Mouse (Mus musculus): Measurements from ENCODE around the gene Ccl27a. TPM values are rescaled to one million over a fixed set of nuclear protein-coding genes. Genes with fewer than 3 reads are reported as not detected.

Gene Ccl27a
- polyA plus RNA-seq, 1 experiment from 2014 or later = 281 TPM

DNA sequence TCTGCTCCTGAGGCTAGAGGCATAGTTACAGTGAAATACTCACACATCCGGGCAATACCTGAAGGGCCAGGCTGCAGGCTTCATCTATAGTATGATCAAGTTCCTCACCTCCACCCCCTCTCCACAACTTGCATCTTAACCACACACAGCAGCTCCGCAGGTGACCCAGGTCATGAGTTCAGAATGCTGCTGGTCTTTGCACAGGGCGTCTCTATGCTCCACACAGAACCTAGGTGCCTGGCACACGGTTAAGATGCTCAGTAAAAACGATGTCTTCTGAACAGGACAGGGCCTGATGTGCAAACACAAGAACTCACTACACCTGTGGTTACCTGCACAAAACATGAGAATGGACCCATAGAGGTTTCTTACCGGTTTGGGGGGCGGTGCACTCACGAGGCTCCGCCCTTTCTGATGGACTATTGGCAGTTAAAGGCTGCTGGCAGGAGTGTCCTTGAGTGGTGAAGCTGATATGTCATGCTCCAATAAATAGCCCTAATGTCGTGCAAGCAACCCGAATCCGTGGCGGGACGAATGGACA, 19.2 kb downstream of the Ccl27a start, which contains the start of gene Galt:
Gene Galt (plus strand): TSS at position 432 of the 541 bp plus-strand sequence.
- Histone ChIP-seq H3K4me3 (replicated peaks) (peak within 1 kb of the TSS; percentile 78), H3K4me2 (peak within 1 kb of the TSS; percentile 95), H3K9ac (replicated peaks) (peak within 1 kb of the TSS; percentile 84), H3K27me3 (replicated peaks) (no peaks in the 10 kb centered on the region), H3K36me3 (peaks cover 7% of the 10 kb centered on the region; the same call in 1 of the 2 replicates), H3K4me1 (peaks cover 22% of the 10 kb centered on the region), H3K9me3 (replicated peaks) (no peaks in the 10 kb centered on the region), H3K27ac (replicated peaks) (peak within 1 kb of the TSS; percentile 87)
- WGBS = 13% methylated on average over 14 of the region's 14 CpGs
- peak; percentile 79 for ATAC-seq (ENCODE audit: low FRiP score)

DNA sequence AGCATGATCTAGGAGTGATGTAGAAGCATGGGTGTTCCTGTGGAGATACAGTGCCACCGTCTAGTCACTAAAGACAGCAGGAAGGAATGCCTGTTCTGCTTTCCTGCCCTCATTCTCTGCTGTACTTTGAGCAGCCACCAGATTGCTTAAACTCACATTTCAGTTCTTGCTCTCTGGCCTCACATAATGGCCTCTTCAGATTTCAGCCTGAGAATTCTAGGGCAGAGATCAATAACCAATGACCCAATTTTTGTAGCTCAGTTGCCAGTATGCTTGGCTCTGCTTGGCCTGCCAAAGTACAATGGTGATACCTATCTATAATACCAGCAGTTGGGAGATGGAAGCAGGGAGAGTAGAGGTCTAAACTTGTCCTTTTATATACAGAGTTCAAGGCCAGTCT, 29.0 kb downstream of the Ccl27a start:
- H3K4me3 ChIP-seq (replicated peaks) = no peak overlapping the region
- ATAC-seq (ENCODE audit: low FRiP score) = no peak

DNA sequence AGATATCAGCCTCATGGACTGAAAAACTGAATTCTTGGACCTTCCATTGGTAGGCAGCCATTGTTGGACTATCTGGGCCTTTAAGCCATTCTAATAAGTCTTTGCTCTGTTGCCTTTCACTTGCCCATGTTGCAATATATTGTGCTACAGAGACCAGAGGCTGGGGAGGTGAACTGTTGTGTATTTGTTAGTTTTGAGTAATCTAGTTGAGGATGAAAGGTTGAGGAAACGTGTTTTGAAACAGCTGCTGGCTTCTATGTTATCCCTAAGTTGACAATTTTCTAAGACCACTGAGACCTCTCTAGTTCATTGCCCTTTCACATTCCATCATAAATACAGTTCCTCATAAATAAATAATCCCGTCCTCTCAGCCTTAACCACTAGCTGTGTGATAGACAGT, 29.9 kb downstream of the Ccl27a start:
- WGBS = 74% methylated on average over 2 of the region's 2 CpGs
- H3K4me1 ChIP-seq = peaks cover 20% of the 10 kb centered on the region
- H3K9me3 ChIP-seq (replicated peaks) = no peaks in the 10 kb centered on the region
- peaks cover 3% of the 10 kb centered on the region; the same call in 1 of the 2 replicates for H3K27me3 ChIP-seq (replicated peaks)
- H3K9ac ChIP-seq (replicated peaks) = no peak overlapping the region
- no peak for ATAC-seq (ENCODE audit: low FRiP score)
- no peak overlapping the region for H3K4me3 ChIP-seq (replicated peaks)
- H3K27ac ChIP-seq (replicated peaks) = no peak overlapping the region
- no peaks in the 10 kb centered on the region for H3K36me3 ChIP-seq
- no peak overlapping the region for H3K4me2 ChIP-seq

More for the DNA sequence above, 29.0 kb downstream of the Ccl27a start:
- Histone ChIP-seq H3K36me3 (no peaks in the 10 kb centered on the region), H3K4me1 (peaks cover 11% of the 10 kb centered on the region), H3K9ac (replicated peaks) (no peak overlapping the region), H3K27ac (replicated peaks) (no peak overlapping the region), H3K4me2 (no peak overlapping the region), H3K9me3 (replicated peaks) (no peaks in the 10 kb centered on the region), H3K27me3 (replicated peaks) (peaks cover 3% of the 10 kb centered on the region; the same call in 1 of the 2 replicates)
- 81% methylated on average over 1 of the region's 1 CpGs for WGBS

DNA sequence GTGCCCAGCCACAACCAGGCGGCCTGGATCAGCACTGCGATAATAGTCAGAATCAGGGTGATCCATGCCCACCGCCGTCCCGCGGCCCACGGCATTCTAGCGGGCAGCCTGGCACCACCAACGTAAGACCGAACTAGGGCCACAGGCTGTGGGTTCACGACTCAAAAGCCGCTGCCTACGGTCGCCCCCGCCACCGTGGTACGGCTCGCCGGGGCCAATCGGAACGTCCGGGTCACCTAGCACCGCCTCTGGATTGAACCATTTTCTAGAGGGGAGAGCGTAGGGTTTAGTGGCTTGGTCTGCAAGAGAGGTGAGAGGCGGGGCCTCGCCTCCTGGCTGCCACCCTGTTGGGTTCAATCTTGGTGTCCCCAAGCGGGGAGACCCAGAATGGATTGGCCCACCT, 32.9 kb downstream of the Ccl27a start:
- WGBS = 0% methylated on average over 27 of the region's 27 CpGs
- peak overlapping the region; percentile 77 for H3K4me3 ChIP-seq (replicated peaks)
- peaks cover 21% of the 10 kb centered on the region for H3K4me1 ChIP-seq
- H3K9me3 ChIP-seq (replicated peaks) = no peaks in the 10 kb centered on the region
- H3K4me2 ChIP-seq = peak overlapping the region; percentile 86
- H3K27me3 ChIP-seq (replicated peaks) = peaks cover 3% of the 10 kb centered on the region; the same call in 1 of the 2 replicates
- peak; percentile 97 for ATAC-seq (ENCODE audit: low FRiP score)
- peaks cover 9% of the 10 kb centered on the region for H3K36me3 ChIP-seq
- peak overlapping the region; percentile 86 for H3K27ac ChIP-seq (replicated peaks)
- peak overlapping the region; percentile 67 for H3K9ac ChIP-seq (replicated peaks)

DNA sequence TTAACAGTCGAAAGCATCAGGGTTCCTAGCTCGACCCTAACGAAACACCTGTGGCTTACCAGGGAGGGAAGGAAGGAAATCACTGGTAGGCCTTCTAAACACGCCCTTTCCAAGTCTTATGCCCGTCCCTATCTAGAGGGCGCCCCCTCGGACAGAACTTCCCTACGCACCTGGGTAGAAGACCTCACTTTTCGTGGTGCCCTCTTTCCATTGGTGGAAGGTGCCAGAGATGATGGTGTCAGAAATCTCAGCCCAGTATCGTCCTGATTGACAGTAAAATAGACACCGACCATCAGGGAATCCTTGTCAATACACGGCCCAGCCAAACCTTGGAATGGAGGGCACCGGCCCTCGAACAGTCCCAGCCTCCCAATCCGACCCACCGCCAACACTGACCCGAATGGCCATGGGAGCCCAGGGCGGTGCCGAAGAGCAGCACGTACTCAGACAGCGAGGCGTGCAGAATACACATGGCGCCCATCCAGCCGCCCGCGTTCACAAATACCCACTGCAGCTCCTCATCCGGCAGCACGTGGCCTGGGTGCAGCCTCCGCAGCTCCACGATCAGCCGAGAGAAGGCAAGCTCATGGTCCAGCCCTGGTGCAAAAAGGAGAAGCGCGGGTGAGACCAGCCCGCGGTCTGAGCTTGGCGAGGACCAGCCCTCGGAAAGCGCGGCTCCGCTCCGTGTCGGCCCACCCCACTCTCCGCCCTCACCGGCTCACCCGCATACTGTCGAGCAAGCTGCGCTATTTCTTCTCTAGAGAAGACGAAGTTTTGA, 33.5 kb downstream of the Ccl27a start:
- H3K9ac ChIP-seq (replicated peaks) = peak overlapping the region; percentile 67
- peak overlapping the region; percentile 86 for H3K27ac ChIP-seq (replicated peaks)
- H3K4me1 ChIP-seq = peaks cover 21% of the 10 kb centered on the region
- peak overlapping the region; percentile 77 for H3K4me3 ChIP-seq (replicated peaks)
- under 1% methylated on average over 44 of the region's 48 CpGs for WGBS
- H3K9me3 ChIP-seq (replicated peaks) = no peaks in the 10 kb centered on the region
- H3K4me2 ChIP-seq = peak overlapping the region; percentile 86
- peaks cover 9% of the 10 kb centered on the region for H3K36me3 ChIP-seq
- ATAC-seq (ENCODE audit: low FRiP score) = peak; percentile 82
- peaks cover 3% of the 10 kb centered on the region; the same call in 1 of the 2 replicates for H3K27me3 ChIP-seq (replicated peaks)

DNA sequence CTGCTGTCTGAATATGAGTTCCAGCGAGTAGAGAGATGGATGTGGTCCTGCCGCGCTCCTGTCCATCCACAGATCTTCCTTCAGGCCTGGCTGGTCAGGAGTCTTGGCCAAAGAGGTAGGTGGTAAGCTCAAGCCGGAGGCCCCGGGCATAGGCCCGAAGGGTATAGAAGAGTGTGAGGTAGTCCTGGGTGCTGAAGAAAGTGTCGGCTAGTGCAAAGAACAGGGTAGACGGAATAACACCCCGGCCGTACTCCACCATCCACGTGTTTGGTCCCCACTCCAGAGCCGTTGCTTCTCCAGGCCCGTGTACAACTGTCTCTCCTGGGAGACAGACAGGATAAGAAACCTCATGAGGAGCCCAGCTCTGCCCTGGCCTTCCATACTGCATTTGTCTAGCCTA, 34.8 kb downstream of the Ccl27a start:
- Histone ChIP-seq H3K4me2 (peak overlapping the region; percentile 86; the same call in 1 of the 2 replicates), H3K4me3 (replicated peaks) (no peak overlapping the region), H3K9ac (replicated peaks) (no peak overlapping the region), H3K9me3 (replicated peaks) (no peaks in the 10 kb centered on the region), H3K27ac (replicated peaks) (no peak overlapping the region), H3K36me3 (peaks cover 9% of the 10 kb centered on the region), H3K27me3 (replicated peaks) (no peaks in the 10 kb centered on the region), H3K4me1 (peaks cover 21% of the 10 kb centered on the region)
- 96% methylated on average over 13 of the region's 13 CpGs for WGBS
- no peak for ATAC-seq (ENCODE audit: low FRiP score)

DNA sequence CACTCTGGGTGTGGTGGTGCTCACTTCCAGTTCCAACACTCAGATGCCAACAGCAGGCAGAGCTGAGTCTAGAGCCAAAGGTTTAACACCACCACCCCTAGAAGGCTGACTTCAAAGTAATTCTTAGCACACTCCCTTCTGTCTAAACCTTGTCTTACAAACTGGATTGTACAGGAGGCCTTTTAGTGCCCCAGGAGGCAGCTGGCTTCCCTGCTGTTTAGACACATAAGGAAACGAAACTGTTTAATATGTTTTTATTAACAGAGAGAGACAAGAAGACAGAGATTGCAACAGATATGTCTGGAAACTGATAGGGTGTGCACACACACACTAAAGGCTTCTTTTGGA, 35.8 kb downstream of the Ccl27a start:
- no peak for ATAC-seq (ENCODE audit: low FRiP score)
- Histone ChIP-seq H3K9ac (replicated peaks) (no peak overlapping the region), H3K4me1 (peaks cover 21% of the 10 kb centered on the region), H3K27me3 (replicated peaks) (peaks cover 8% of the 10 kb centered on the region), H3K9me3 (replicated peaks) (no peaks in the 10 kb centered on the region), H3K4me2 (no peak overlapping the region), H3K36me3 (peaks cover 9% of the 10 kb centered on the region), H3K4me3 (replicated peaks) (no peak overlapping the region), H3K27ac (replicated peaks) (no peak overlapping the region)
- WGBS = 52% methylated on average over 1 of the region's 1 CpGs

DNA sequence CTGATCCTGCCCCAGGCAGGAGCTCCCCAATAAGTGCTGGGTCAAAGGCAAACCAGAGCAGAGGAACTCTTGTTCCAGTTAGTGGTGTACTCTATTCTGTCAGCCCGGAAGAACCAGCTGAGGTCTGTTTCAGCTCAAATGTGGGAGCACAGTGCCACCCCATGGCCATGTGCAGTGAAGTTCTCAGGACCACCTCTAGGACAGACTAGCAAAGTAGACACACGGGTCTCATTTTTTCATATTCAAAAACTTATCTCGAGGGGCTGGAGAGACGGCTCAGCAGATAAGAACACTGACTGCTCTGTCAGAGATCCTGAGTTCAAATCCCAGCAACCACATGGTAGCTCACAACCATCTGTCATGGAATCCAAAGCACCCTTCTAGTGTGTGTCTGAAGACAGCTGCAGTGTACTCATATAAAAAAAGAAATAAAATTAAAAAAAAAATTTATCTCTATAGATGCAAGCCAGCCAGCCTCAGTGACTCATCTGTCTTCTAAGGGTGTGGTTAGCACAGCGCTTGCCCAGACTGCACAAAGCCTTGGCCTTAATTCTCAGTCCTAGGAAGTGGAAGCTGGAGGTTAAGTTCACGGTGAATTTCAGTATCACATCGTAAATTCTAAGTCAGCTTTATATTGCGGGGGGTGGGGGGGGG, 36.3 kb downstream of the Ccl27a start:
- peaks cover 9% of the 10 kb centered on the region for H3K36me3 ChIP-seq
- peaks cover 13% of the 10 kb centered on the region for H3K27me3 ChIP-seq (replicated peaks)
- no peak overlapping the region for H3K4me3 ChIP-seq (replicated peaks)
- WGBS = 43% methylated on average over 8 of the region's 8 CpGs
- no peak overlapping the region for H3K9ac ChIP-seq (replicated peaks)
- ATAC-seq (ENCODE audit: low FRiP score) = 0 out of 2 replicates have a peak, but pooled peaks have one; percentile 24
- no peak overlapping the region for H3K4me2 ChIP-seq
- no peaks in the 10 kb centered on the region for H3K9me3 ChIP-seq (replicated peaks)
- H3K4me1 ChIP-seq = peaks cover 21% of the 10 kb centered on the region
- H3K27ac ChIP-seq (replicated peaks) = no peak overlapping the region

DNA sequence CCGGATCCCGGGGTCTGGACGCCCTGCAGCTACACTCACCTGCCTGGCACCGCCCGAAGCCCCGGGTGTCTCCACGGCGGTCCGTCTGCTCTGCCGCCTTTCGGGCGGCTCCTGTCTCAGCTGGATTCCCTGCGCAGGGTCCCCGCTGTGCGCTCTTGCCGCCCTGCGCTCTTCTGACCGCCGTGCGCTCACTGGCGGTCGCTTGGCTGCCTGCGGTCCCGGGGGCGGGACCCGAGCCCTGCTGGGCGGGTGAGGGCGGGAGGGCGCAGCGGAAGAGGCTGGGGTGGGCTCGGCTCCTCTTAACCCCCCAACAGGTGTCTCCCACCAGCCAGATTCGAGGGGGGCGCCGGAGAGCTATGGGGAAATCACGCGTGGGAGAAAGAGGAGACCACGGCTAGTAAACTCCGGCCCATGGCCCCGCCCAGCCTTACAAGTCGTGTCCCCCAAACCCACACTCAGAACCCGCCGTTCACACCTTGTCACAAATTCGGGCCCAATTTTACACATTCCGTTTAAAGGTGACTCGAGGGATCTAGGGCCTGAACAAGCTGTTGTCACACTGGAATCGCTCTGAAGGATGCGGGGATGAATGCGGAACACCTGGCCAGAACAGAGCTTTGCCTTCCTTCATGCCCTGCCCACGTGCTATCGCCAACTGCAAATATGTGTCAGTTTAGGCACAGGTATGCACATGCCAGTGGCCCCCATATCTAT, 42.8 kb downstream of the Ccl27a start, which contains the start of gene Arid3c:
Gene Arid3c (minus strand): TSS at position 91 of the 714 bp plus-strand sequence.
- Histone ChIP-seq H3K36me3 (no peaks in the 10 kb centered on the region), H3K4me2 (peak within 1 kb of the TSS; percentile 88), H3K9ac (replicated peaks) (peak within 1 kb of the TSS; percentile 38), H3K9me3 (replicated peaks) (no peaks in the 10 kb centered on the region), H3K27me3 (replicated peaks) (peaks cover 66% of the 10 kb centered on the region), H3K4me3 (replicated peaks) (peak within 1 kb of the TSS; percentile 39), H3K27ac (replicated peaks) (no peak within 1 kb of the TSS), H3K4me1 (peaks cover 25% of the 10 kb centered on the region)
- WGBS = 2% methylated on average over 50 of the region's 50 CpGs
- no peak for ATAC-seq (ENCODE audit: low FRiP score)

DNA sequence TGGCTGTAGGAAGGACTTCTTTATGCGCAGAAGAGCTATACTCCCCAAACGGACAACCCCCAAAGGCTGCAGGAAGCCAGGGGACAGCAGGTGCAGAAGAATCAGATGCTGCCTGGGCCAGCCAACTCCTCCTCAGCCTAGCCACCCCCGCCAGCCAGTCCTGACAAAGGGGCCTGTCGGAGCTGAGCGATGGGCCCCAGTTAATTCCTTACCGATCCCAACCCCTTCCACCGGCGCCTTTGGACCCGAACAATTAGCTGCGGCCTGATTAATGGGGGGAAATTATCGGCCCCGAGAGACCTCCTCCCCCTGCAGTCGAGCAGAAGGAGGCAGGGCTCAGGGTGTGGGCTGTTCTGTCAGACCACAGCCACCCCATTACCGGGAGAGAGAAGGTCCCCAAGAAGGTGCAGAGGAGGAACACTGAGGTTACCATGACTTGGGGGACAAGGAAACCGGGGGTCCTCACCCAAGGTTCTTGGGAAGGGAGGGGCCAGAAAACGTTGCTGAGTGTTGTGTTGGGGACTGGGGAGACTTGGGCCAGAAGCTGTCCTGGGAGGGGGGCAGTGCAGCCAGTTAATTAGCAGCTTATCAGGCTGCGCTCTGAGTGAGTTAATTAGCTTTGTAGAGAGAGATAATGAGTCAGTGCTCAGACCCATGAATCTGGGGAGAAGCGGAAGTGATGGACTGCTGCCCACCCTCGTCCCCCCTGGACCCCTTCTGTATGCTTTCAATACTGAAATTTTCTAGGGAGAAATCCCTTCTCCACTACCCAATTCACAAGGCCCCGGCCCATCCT, 47.0 kb downstream of the Ccl27a start:
- H3K4me2 ChIP-seq = peak overlapping the region; percentile 31
- peak overlapping the region; percentile 32; the same call in 1 of the 2 replicates for H3K9ac ChIP-seq (replicated peaks)
- no peak for ATAC-seq (ENCODE audit: low FRiP score)
- no peak overlapping the region for H3K4me3 ChIP-seq (replicated peaks)
- peaks cover 41% of the 10 kb centered on the region for H3K4me1 ChIP-seq
- H3K9me3 ChIP-seq (replicated peaks) = no peaks in the 10 kb centered on the region
- WGBS = 8% methylated on average over 20 of the region's 20 CpGs
- no peaks in the 10 kb centered on the region for H3K36me3 ChIP-seq
- H3K27me3 ChIP-seq (replicated peaks) = peaks cover 74% of the 10 kb centered on the region
- no peak overlapping the region for H3K27ac ChIP-seq (replicated peaks)

Data from neural tube, embryonic 15.5 days (tissue).